Mouse (Mus musculus) lung, embryonic 16.5 days (tissue): ENCODE measurements at regions not wholly inside any gene's neighbourhood (a gene's known extent, or its start where the extent isn't known, plus 50 kb on each side); places are given as distances from the start of the nearest gene placed in this dataset.

Experiments
- ATAC-seq: fragments of 200-750 bp; cut with Nextera tagmentation; 2 replicates; pipeline ENCODE4 v1.8.0; 2017; ENCODE audit warnings: low read depth, mild to moderate bottlenecking, moderate library complexity
- H3K27ac ChIP-seq: fragments of 300-500 bp; sonication (generic); 2 replicates; pipeline ENCODE4 v1.5.1; 2014; ENCODE audit warnings: mild to moderate bottlenecking, control low read depth, low read length
- H3K27me3 ChIP-seq: fragments of 300-500 bp; sonication (generic); 2 replicates; pipeline ENCODE4 v1.6.1; 2014; ENCODE audit warnings: low read depth, low read length, mixed read lengths; ENCODE audit not compliant: control insufficient read depth, insufficient read depth
- H3K36me3 ChIP-seq: fragments of 300-500 bp; sonication (generic); 2 replicates; pipeline ENCODE4 v1.6.1; 2014; ENCODE audit warnings: low read length; ENCODE audit not compliant: control insufficient read depth, insufficient read depth
- H3K4me1 ChIP-seq: fragments of 300-500 bp; sonication (generic); replicated peaks from 2 replicates; pipeline ENCODE4 v1.6.1; 2014; ENCODE audit warnings: low read length, mixed read lengths; ENCODE audit not compliant: control insufficient read depth, insufficient read depth
- H3K4me2 ChIP-seq: fragments of 300-500 bp; sonication (generic); 2 replicates; pipeline ENCODE4 v1.6.1; 2014; ENCODE audit warnings: low read depth, low read length, control low read depth
- H3K4me3 ChIP-seq: fragments of 300-500 bp; sonication (generic); 2 replicates; pipeline ENCODE4 v1.5.1; 2014; ENCODE audit warnings: mild to moderate bottlenecking, low read length, control low read depth
- H3K9ac ChIP-seq: fragments of 300-500 bp; sonication (generic); 2 replicates; pipeline ENCODE4 v1.6.1; 2014; ENCODE audit warnings: low read length, control low read depth
- H3K9me3 ChIP-seq: fragments of 300-500 bp; sonication (generic); 2 replicates; pipeline ENCODE4 v1.6.1; 2016; ENCODE audit warnings: low read length; ENCODE audit not compliant: control insufficient read depth
- WGBS: fragments of 180-500 bp; shearing (Covaris S2); extraction: QIAGEN DNeasy Blood & Tissue Kit; methylation state at CpG from one replicate; pipeline ENCODE4 v1.1.7; 2014; 5-methylcytosine and 5-hydroxymethylcytosine counted together

GRCm38 (mm10) chr8:35233520-35234186, 531.9 kb upstream of the Gm19410 start:
- Histone ChIP-seq H3K9me3 (no peaks in the 10 kb centered on the region), H3K27ac (no peak overlapping the region), H3K4me2 (no peak overlapping the region), H3K9ac (no peak overlapping the region), H3K27me3 (no peaks in the 10 kb centered on the region), H3K4me1 (peaks cover 6% of the 10 kb centered on the region), H3K36me3 (no peaks in the 10 kb centered on the region), H3K4me3 (no peak overlapping the region)
- WGBS: 36% methylated on average over 5 of the region's 5 CpGs
- ATAC-seq: no peak

DNA sequence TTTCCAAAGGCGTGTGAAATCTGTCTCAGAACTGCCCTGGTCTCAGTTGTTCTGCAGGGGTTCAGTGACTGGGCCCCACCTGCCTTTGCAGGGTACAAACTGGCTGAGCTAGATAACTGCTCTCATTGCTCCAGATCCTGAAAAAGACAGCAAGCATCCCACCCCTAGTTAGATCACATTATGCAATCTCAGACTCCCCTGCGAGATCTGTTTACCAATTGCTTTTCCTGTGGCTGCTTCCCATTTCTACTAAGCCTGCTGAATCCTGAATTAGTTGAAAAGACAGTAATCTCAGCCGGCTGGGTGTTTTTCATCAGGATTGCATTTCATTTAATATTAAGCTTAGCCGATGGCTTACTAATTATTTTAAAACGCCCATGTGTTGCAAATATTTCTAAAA, 531.2 kb upstream of the Gm19410 start:
- peaks cover 6% of the 10 kb centered on the region for H3K4me1 ChIP-seq
- H3K27me3 ChIP-seq: no peaks in the 10 kb centered on the region
- no peak for ATAC-seq
- 54% methylated on average over 5 of the region's 5 CpGs for WGBS
- no peak overlapping the region for H3K27ac ChIP-seq
- H3K9me3 ChIP-seq: no peaks in the 10 kb centered on the region
- no peak overlapping the region for H3K9ac ChIP-seq
- no peak overlapping the region for H3K4me3 ChIP-seq
- H3K36me3 ChIP-seq: no peaks in the 10 kb centered on the region
- no peak overlapping the region for H3K4me2 ChIP-seq

DNA sequence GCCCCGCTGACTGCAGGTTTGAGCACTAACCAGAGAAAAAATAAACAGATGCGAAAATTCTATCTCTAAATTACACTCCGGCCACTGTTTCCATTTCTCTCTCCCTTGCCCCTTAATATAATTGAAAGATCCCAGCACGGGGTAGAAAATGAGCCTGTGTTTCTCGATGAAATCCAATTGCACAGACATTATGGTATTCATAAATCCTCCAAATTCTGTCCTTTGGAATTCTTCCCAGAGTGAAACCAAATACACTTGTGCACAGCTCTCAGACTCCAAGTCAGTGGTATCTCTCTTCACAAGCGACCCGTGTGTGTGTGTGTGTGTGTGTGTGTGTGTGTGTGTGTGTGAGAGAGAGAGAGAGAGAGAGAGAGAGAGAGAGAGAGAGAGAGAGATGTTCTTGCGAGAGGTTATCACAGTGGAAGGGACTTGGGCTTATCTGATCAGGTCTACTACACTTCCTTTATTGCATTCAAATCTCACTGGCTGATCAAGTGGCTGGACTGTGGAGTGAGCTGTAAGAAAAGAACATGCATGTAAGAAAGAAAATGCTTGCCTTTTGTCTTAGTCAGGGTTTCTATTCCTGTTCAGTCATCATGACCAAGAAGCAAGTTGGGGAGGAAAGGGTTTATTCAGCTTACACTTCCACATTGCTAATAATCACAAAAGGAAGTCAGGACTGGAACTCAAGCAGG, 529.6 kb upstream of the Gm19410 start:
- WGBS: 27% methylated on average over 8 of the region's 8 CpGs
- no peak for ATAC-seq
- peak overlapping the region; percentile 22; the same call in 1 of the 2 replicates for H3K27ac ChIP-seq
- H3K4me1 ChIP-seq: peaks cover 6% of the 10 kb centered on the region
- no peaks in the 10 kb centered on the region for H3K27me3 ChIP-seq
- no peaks in the 10 kb centered on the region for H3K36me3 ChIP-seq
- no peaks in the 10 kb centered on the region for H3K9me3 ChIP-seq
- H3K4me3 ChIP-seq: no peak overlapping the region
- no peak overlapping the region for H3K9ac ChIP-seq
- H3K4me2 ChIP-seq: no peak overlapping the region

DNA sequence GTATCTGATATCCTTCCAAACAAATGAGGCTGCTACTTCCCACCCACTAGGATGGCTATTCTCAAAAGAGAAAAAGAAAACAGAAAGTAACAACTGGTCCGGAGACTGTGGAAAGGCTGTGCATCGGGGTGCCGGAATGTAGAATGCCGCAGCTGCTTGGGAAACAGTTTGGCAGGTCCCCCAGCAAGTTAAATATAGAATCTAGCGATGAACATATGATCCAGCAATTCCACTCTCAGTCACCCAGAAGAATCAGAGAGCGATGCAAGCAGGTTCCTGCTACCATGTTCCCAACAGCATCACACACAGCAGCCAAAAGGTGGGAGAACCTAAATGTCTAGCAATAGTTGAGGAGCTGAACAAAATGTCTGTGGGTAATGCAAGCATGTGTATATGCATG, 528.3 kb upstream of the Gm19410 start:
- peak; percentile 36; the same call in 1 of the 2 replicates for ATAC-seq
- Histone ChIP-seq H3K9ac (no peak overlapping the region), H3K4me3 (no peak overlapping the region), H3K9me3 (no peaks in the 10 kb centered on the region), H3K4me2 (no peak overlapping the region), H3K4me1 (peaks cover 6% of the 10 kb centered on the region), H3K27me3 (no peaks in the 10 kb centered on the region), H3K27ac (no peak overlapping the region; the same call in 1 of the 2 replicates), H3K36me3 (no peaks in the 10 kb centered on the region)
- WGBS: 50% methylated on average over 6 of the region's 6 CpGs

- ATAC-seq: no peak
- 79% methylated on average over 6 of the region's 6 CpGs for WGBS
- Histone ChIP-seq H3K36me3 (no peaks in the 10 kb centered on the region), H3K4me1 (no peaks in the 10 kb centered on the region; the same call in 1 of the 2 replicates), H3K9ac (no peak overlapping the region), H3K4me3 (no peak overlapping the region), H3K27me3 (no peaks in the 10 kb centered on the region), H3K27ac (no peak overlapping the region), H3K9me3 (no peaks in the 10 kb centered on the region), H3K4me2 (no peak overlapping the region)
These were observed 524.7 kb upstream of the Gm19410 start for GRCm38 (mm10) chr8:35240884-35241283.

- Histone ChIP-seq H3K9me3 (no peaks in the 10 kb centered on the region), H3K9ac (no peak overlapping the region), H3K36me3 (no peaks in the 10 kb centered on the region), H3K4me2 (no peak overlapping the region), H3K27ac (no peak overlapping the region), H3K4me1 (no peaks in the 10 kb centered on the region), H3K4me3 (no peak overlapping the region), H3K27me3 (no peaks in the 10 kb centered on the region)
- no peak for ATAC-seq
- 50% methylated on average over 11 of the region's 11 CpGs for WGBS
These were observed 522.0 kb upstream of the Gm19410 start for GRCm38 (mm10) chr8:35243555-35243954.

- H3K36me3 ChIP-seq: no peaks in the 10 kb centered on the region
- H3K9ac ChIP-seq: no peak overlapping the region
- no peak for ATAC-seq
- H3K27me3 ChIP-seq: no peaks in the 10 kb centered on the region
- no peak overlapping the region for H3K4me3 ChIP-seq
- 73% methylated on average over 7 of the region's 7 CpGs for WGBS
- peaks cover 7% of the 10 kb centered on the region; the same call in 1 of the 2 replicates for H3K4me1 ChIP-seq
- no peak overlapping the region for H3K4me2 ChIP-seq
- peak overlapping the region; percentile 32; the same call in 1 of the 2 replicates for H3K27ac ChIP-seq
- peaks cover 3% of the 10 kb centered on the region for H3K9me3 ChIP-seq
These were observed 515.7 kb upstream of the Gm19410 start for GRCm38 (mm10) chr8:35249747-35250375.

DNA sequence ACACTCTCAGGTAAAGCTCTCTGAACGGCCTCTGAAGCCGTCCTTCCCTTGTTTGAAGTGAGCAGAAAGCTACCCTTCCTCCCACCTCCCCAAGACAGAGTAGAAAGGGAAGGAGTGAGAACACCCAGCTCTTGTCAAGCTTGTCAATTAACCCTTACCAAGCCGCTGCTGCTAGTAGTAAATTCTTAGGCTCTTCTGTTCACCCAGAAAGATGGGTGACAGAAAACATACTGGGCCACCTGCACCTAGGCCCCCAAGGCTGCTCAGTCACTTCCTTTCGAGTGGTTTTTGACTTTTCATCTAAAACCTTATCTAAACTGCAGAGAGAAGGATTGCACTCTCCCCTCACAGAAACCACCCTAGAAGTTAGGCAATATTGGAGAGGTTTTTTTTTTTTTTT, 514.9 kb upstream of the Gm19410 start:
- H3K4me3 ChIP-seq: no peak overlapping the region
- H3K9me3 ChIP-seq: peaks cover 3% of the 10 kb centered on the region
- H3K27me3 ChIP-seq: no peaks in the 10 kb centered on the region
- H3K4me2 ChIP-seq: no peak overlapping the region
- no peak overlapping the region for H3K9ac ChIP-seq
- no peaks in the 10 kb centered on the region for H3K36me3 ChIP-seq
- peak; percentile 73 for ATAC-seq
- WGBS: 24% methylated on average over 4 of the region's 4 CpGs
- peaks cover 7% of the 10 kb centered on the region; the same call in 1 of the 2 replicates for H3K4me1 ChIP-seq
- peak overlapping the region; percentile 72 for H3K27ac ChIP-seq

DNA sequence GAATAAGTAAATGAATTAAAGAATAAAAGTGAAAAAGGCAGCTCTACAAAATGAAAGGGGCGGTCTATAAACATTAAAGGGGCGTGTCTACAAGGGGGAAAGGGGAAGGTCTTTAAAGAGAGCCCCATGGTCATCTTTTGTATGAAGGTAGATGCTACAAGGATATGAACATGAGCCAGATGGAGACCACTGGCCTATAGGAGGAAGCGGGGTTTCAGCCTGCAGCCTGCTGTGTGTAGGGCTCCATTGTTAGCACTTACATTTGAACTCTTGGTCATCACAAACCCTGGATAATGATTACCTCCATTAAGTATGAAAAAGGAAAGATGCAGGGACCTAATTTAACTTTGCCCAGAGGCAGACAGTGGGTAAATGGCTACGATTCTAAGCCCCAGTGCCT, 511.6 kb upstream of the Gm19410 start:
- Histone ChIP-seq H3K4me3 (no peak overlapping the region), H3K9ac (no peak overlapping the region), H3K36me3 (no peaks in the 10 kb centered on the region), H3K27me3 (no peaks in the 10 kb centered on the region), H3K4me2 (no peak overlapping the region), H3K4me1 (peaks cover 7% of the 10 kb centered on the region; the same call in 1 of the 2 replicates), H3K27ac (no peak overlapping the region), H3K9me3 (peaks cover 3% of the 10 kb centered on the region)
- WGBS: 80% methylated on average over 4 of the region's 4 CpGs
- no peak for ATAC-seq
